Mouse (Mus musculus): ENCODE results near the gene Rimbp2. TPM values are rescaled to one million over a fixed set of nuclear protein-coding genes. Genes with fewer than 3 reads are reported as not detected.

Rimbp2 gene
- polyA plus RNA-seq, 1 experiment from 2014 or later = 0.10 TPM

GRCm38 (mm10) chr5:128925073-128925472, 28.2 kb downstream of the Rimbp2 start:
- no peak overlapping the region for H3K27ac ChIP-seq
- no peak for ATAC-seq (replicated peaks; ENCODE audit: insufficient number of reproducible peaks, insufficient read depth, low FRiP score, low read depth)
- 0 out of 2 replicates have a peak, but pooled peaks cover 3% of the 10 kb centered on the region for H3K27me3 ChIP-seq
- no peak overlapping the region for H3K9ac ChIP-seq
- no peaks in the 10 kb centered on the region for H3K9me3 ChIP-seq (replicated peaks)
- H3K36me3 ChIP-seq = no peaks in the 10 kb centered on the region
- no peaks in the 10 kb centered on the region for H3K4me1 ChIP-seq (replicated peaks)
- no peak overlapping the region for H3K4me2 ChIP-seq
- 71% methylated on average over 4 of the region's 4 CpGs for WGBS
- H3K4me3 ChIP-seq = no peak overlapping the region

- Histone ChIP-seq H3K27ac (no peak overlapping the region), H3K36me3 (no peaks in the 10 kb centered on the region), H3K9me3 (replicated peaks) (no peaks in the 10 kb centered on the region), H3K4me2 (no peak overlapping the region), H3K27me3 (no peaks in the 10 kb centered on the region), H3K9ac (no peak overlapping the region), H3K4me1 (replicated peaks) (no peaks in the 10 kb centered on the region), H3K4me3 (no peak overlapping the region)
- WGBS = 30% methylated on average over 5 of the region's 5 CpGs
- ATAC-seq (replicated peaks; ENCODE audit: insufficient number of reproducible peaks, insufficient read depth, low FRiP score, low read depth) = no peak
These were observed 33.2 kb downstream of the Rimbp2 start for GRCm38 (mm10) chr5:128920112-128920511.

GRCm38 (mm10) chr5:128917116-128917959, 35.9 kb downstream of the Rimbp2 start:
- H3K4me1 ChIP-seq (replicated peaks) = no peaks in the 10 kb centered on the region
- 10% methylated on average over 10 of the region's 10 CpGs for WGBS
- no peak overlapping the region for H3K4me2 ChIP-seq
- H3K27ac ChIP-seq = no peak overlapping the region
- H3K9me3 ChIP-seq (replicated peaks) = no peaks in the 10 kb centered on the region
- no peak for ATAC-seq (replicated peaks; ENCODE audit: insufficient number of reproducible peaks, insufficient read depth, low FRiP score, low read depth)
- H3K36me3 ChIP-seq = no peaks in the 10 kb centered on the region
- no peak overlapping the region for H3K4me3 ChIP-seq
- no peaks in the 10 kb centered on the region for H3K27me3 ChIP-seq
- no peak overlapping the region for H3K9ac ChIP-seq

GRCm38 (mm10) chr5:128913820-128914219, 39.5 kb downstream of the Rimbp2 start:
- no peaks in the 10 kb centered on the region for H3K27me3 ChIP-seq
- WGBS = 70% methylated on average over 3 of the region's 3 CpGs
- no peaks in the 10 kb centered on the region for H3K4me1 ChIP-seq (replicated peaks)
- ATAC-seq (replicated peaks; ENCODE audit: insufficient number of reproducible peaks, insufficient read depth, low FRiP score, low read depth) = no peak
- H3K9me3 ChIP-seq (replicated peaks) = no peaks in the 10 kb centered on the region
- no peak overlapping the region for H3K4me2 ChIP-seq
- H3K9ac ChIP-seq = no peak overlapping the region
- no peaks in the 10 kb centered on the region for H3K36me3 ChIP-seq
- H3K4me3 ChIP-seq = no peak overlapping the region
- no peak overlapping the region for H3K27ac ChIP-seq

GRCm38 (mm10) chr5:128912374-128912773, 40.9 kb downstream of the Rimbp2 start:
- WGBS = 83% methylated on average over 3 of the region's 3 CpGs
- ATAC-seq (replicated peaks; ENCODE audit: insufficient number of reproducible peaks, insufficient read depth, low FRiP score, low read depth) = no peak
- no peak overlapping the region for H3K9ac ChIP-seq

GRCm38 (mm10) chr5:128911593-128911992, 41.7 kb downstream of the Rimbp2 start:
- ATAC-seq (replicated peaks; ENCODE audit: insufficient number of reproducible peaks, insufficient read depth, low FRiP score, low read depth) = no peak
- no peaks in the 10 kb centered on the region for H3K36me3 ChIP-seq
- H3K4me1 ChIP-seq (replicated peaks) = no peaks in the 10 kb centered on the region
- H3K4me3 ChIP-seq = no peak overlapping the region
- 64% methylated on average over 8 of the region's 9 CpGs for WGBS
- no peaks in the 10 kb centered on the region for H3K27me3 ChIP-seq
- no peaks in the 10 kb centered on the region for H3K9me3 ChIP-seq (replicated peaks)
- no peak overlapping the region for H3K9ac ChIP-seq
- no peak overlapping the region for H3K27ac ChIP-seq
- no peak overlapping the region for H3K4me2 ChIP-seq

More at GRCm38 (mm10) chr5:128912374-128912773, 40.9 kb downstream of the Rimbp2 start:
- H3K4me2 ChIP-seq = no peak overlapping the region
- H3K27ac ChIP-seq = no peak overlapping the region
- no peaks in the 10 kb centered on the region for H3K36me3 ChIP-seq
- no peaks in the 10 kb centered on the region for H3K4me1 ChIP-seq (replicated peaks)
- no peaks in the 10 kb centered on the region for H3K9me3 ChIP-seq (replicated peaks)
- H3K27me3 ChIP-seq = no peaks in the 10 kb centered on the region
- no peak overlapping the region for H3K4me3 ChIP-seq

- H3K36me3 ChIP-seq = no peaks in the 10 kb centered on the region
- no peaks in the 10 kb centered on the region for H3K9me3 ChIP-seq (replicated peaks)
- H3K27ac ChIP-seq = no peak overlapping the region
- ATAC-seq (replicated peaks; ENCODE audit: insufficient number of reproducible peaks, insufficient read depth, low FRiP score, low read depth) = no peak; the same call in 1 of the 2 replicates
- H3K4me1 ChIP-seq (replicated peaks) = no peaks in the 10 kb centered on the region
- 33% methylated on average over 5 of the region's 5 CpGs for WGBS
- H3K4me2 ChIP-seq = no peak overlapping the region
- no peak overlapping the region for H3K9ac ChIP-seq
- no peak overlapping the region for H3K4me3 ChIP-seq
- no peaks in the 10 kb centered on the region for H3K27me3 ChIP-seq
These were observed 49.2 kb downstream of the Rimbp2 start for GRCm38 (mm10) chr5:128904113-128904512.

GRCm38 (mm10) chr5:128903120-128903519, 50.2 kb downstream of the Rimbp2 start:
- Histone ChIP-seq H3K27ac (no peak overlapping the region), H3K9ac (no peak overlapping the region), H3K4me3 (no peak overlapping the region), H3K9me3 (replicated peaks) (no peaks in the 10 kb centered on the region), H3K27me3 (no peaks in the 10 kb centered on the region), H3K4me2 (no peak overlapping the region), H3K4me1 (replicated peaks) (no peaks in the 10 kb centered on the region), H3K36me3 (no peaks in the 10 kb centered on the region)
- WGBS = 56% methylated on average over 12 of the region's 12 CpGs
- no peak for ATAC-seq (replicated peaks; ENCODE audit: insufficient number of reproducible peaks, insufficient read depth, low FRiP score, low read depth)

- Histone ChIP-seq H3K27me3 (no peaks in the 10 kb centered on the region), H3K9ac (no peak overlapping the region), H3K9me3 (replicated peaks) (no peaks in the 10 kb centered on the region), H3K4me2 (no peak overlapping the region), H3K4me3 (no peak overlapping the region), H3K36me3 (no peaks in the 10 kb centered on the region), H3K4me1 (replicated peaks) (no peaks in the 10 kb centered on the region), H3K27ac (no peak overlapping the region)
- ATAC-seq (replicated peaks; ENCODE audit: insufficient number of reproducible peaks, insufficient read depth, low FRiP score, low read depth) = no peak
- 58% methylated on average over 13 of the region's 13 CpGs for WGBS
These were observed 53.3 kb downstream of the Rimbp2 start for GRCm38 (mm10) chr5:128899971-128900370.

- H3K27me3 ChIP-seq = no peaks in the 10 kb centered on the region
- H3K4me3 ChIP-seq = no peak overlapping the region
- no peaks in the 10 kb centered on the region for H3K9me3 ChIP-seq (replicated peaks)
- no peak for ATAC-seq (replicated peaks; ENCODE audit: insufficient number of reproducible peaks, insufficient read depth, low FRiP score, low read depth)
- no peaks in the 10 kb centered on the region for H3K4me1 ChIP-seq (replicated peaks)
- 74% methylated on average over 5 of the region's 5 CpGs for WGBS
- H3K9ac ChIP-seq = no peak overlapping the region
- H3K36me3 ChIP-seq = no peaks in the 10 kb centered on the region
- no peak overlapping the region for H3K4me2 ChIP-seq
- H3K27ac ChIP-seq = no peak overlapping the region
These were observed 58.4 kb downstream of the Rimbp2 start for GRCm38 (mm10) chr5:128894921-128895320.

GRCm38 (mm10) chr5:128887546-128887945, 65.7 kb downstream of the Rimbp2 start:
- Histone ChIP-seq H3K9me3 (replicated peaks) (no peaks in the 10 kb centered on the region), H3K27me3 (no peaks in the 10 kb centered on the region), H3K9ac (no peak overlapping the region), H3K27ac (no peak overlapping the region), H3K4me3 (no peak overlapping the region), H3K36me3 (no peaks in the 10 kb centered on the region), H3K4me2 (no peak overlapping the region), H3K4me1 (replicated peaks) (no peaks in the 10 kb centered on the region)
- WGBS = 77% methylated on average over 3 of the region's 3 CpGs
- no peak for ATAC-seq (replicated peaks; ENCODE audit: insufficient number of reproducible peaks, insufficient read depth, low FRiP score, low read depth)

- Histone ChIP-seq H3K36me3 (no peaks in the 10 kb centered on the region), H3K27ac (no peak overlapping the region), H3K9me3 (replicated peaks) (no peaks in the 10 kb centered on the region), H3K27me3 (no peaks in the 10 kb centered on the region), H3K4me1 (replicated peaks) (no peaks in the 10 kb centered on the region), H3K4me3 (no peak overlapping the region), H3K9ac (no peak overlapping the region), H3K4me2 (no peak overlapping the region)
- no peak for ATAC-seq (replicated peaks; ENCODE audit: insufficient number of reproducible peaks, insufficient read depth, low FRiP score, low read depth)
- WGBS = 81% methylated on average over 5 of the region's 5 CpGs
These were observed 69.0 kb downstream of the Rimbp2 start for GRCm38 (mm10) chr5:128884320-128884719.
